Mouse (Mus musculus): ENCODE measurements around the gene Cuedc2.

GRCm38 (mm10) chr19:46290535-46291105 is 47.9 kb downstream of the Cuedc2 start:
- TF ChIP-seq CTCF (IDR thresholded peaks at IDR 0.05; ENCODE audit: low read depth) (no peak), EP300 (IDR thresholded peaks at IDR 0.05; ENCODE audit: low read depth) (no peak)

Data from heart, postnatal 0 days (tissue).